ENCODE assay signal across 8 mouse cellular contexts in genomic region chr9:120235054-120235453, GRCm38 (mm10).
DNase-seq lines count a peak whose midpoint lies in the region; ATAC-seq and TF ChIP-seq lines count a peak whose summit lies in the region.
"Not testable (repeated sequence)": the region's sequence is repeated elsewhere in the genome, so short reads cannot be mapped to it uniquely, and the experiment has no call there.

No protein-coding gene starts in this region.

- ATAC-seq in common myeloid progenitor, adult 5-6 weeks (replicated peaks; ENCODE audit: low read depth, poor library complexity, severe bottlenecking): peak; percentile 72; the same call in 1 of the 2 replicates
- not testable (repeated sequence) for ATAC-seq in heart, postnatal 0 days (ENCODE audit: insufficient read depth, low read depth); liver, embryonic 14.5 days (ENCODE audit: insufficient read depth)
- 0 out of 2 replicates have a peak, but pooled peaks have one; percentile 44 for ATAC-seq in megakaryocyte progenitor cell, adult 5-6 weeks (replicated peaks; ENCODE audit: poor library complexity)

- H3K79me2 ChIP-seq in CH12.LX (replicated peaks; ENCODE audit: control insufficient read depth, extremely low read depth, insufficient read depth, poor library complexity, severe bottlenecking): not testable (repeated sequence)

- H3K27me3 ChIP-seq in CH12.LX (replicated peaks); heart, postnatal 0 days (ENCODE audit: control insufficient read depth, insufficient read depth, low read length); liver, embryonic 14.5 days (ENCODE audit: control insufficient read depth, insufficient read depth, low read length): not testable (repeated sequence)

- H3K9me3 ChIP-seq in CH12.LX (replicated peaks; ENCODE audit: low read length); heart, postnatal 0 days (replicated peaks; ENCODE audit: control insufficient read depth, low read length); liver, embryonic 14.5 days (ENCODE audit: control insufficient read depth, low read length): not testable (repeated sequence)

- in situ Hi-C loops in CH12.LX (cut with MboI; ENCODE audit: low pct_ligation_motif_present, low pct_unique_long_range_greater_than_20kb, low sequenced_read_pairs): not testable (repeated sequence)

- not testable (repeated sequence) for H3K4me1 ChIP-seq in CH12.LX (ENCODE audit: control insufficient read depth in 1 of 2, insufficient read depth in 2 of 2); heart, postnatal 0 days (ENCODE audit: control insufficient read depth, insufficient read depth); liver, embryonic 14.5 days (replicated peaks; ENCODE audit: control insufficient read depth in 2 of 2, insufficient read depth in 2 of 2, low read length in 1 of 2)

- not testable (repeated sequence) for H3K4me2 ChIP-seq in CH12.LX (ENCODE audit: insufficient read depth, low read depth, poor library complexity, severe bottlenecking); heart, postnatal 0 days (ENCODE audit: low read depth, low read length); liver, embryonic 14.5 days (ENCODE audit: low read depth)

- dilution Hi-C loops in CH12.LX (cut with MboI; ENCODE audit: extremely low pct_ligation_motif_present, extremely low pct_unique_long_range_greater_than_20kb, low sequenced_read_pairs): not testable (repeated sequence)

- TF ChIP-seq RAD21 in CH12.LX (IDR thresholded peaks at IDR 0.05; ENCODE audit: low read depth, low read length): not testable (repeated sequence)

- not testable (repeated sequence) for H3K4me3 ChIP-seq in CH12.LX (replicated peaks in 1 of 3; ENCODE audit: low read depth in 2 of 3, low read length in 2 of 3, poor library complexity in 1 of 3); heart, postnatal 0 days (ENCODE audit: low read depth, low read length); liver, embryonic 14.5 days (ENCODE audit: insufficient read depth in 1 of 2, low read depth in 2 of 2, low read length in 2 of 2)

- H3K36me3 ChIP-seq in CH12.LX (replicated peaks in 1 of 2; ENCODE audit: control insufficient read depth in 1 of 2, insufficient read depth in 1 of 2, low read length in 1 of 2); heart, postnatal 0 days (replicated peaks; ENCODE audit: control insufficient read depth, insufficient read depth, low read length); liver, embryonic 14.5 days (replicated peaks; ENCODE audit: control insufficient read depth, insufficient read depth, low read depth): not testable (repeated sequence)

- H3K9ac ChIP-seq in CH12.LX (ENCODE audit: insufficient read depth, low read depth); heart, postnatal 0 days (replicated peaks; ENCODE audit: low read depth, low read length); liver, embryonic 14.5 days (replicated peaks): not testable (repeated sequence)

- peak in 1 of 2 experiments; percentile 65; a peak in 2 of 4 replicates for TF ChIP-seq CTCF in CH12.LX (conservative IDR thresholded peaks at IDR 0.05 in 1 of 2, IDR thresholded peaks at IDR 0.05 in 1 of 2; ENCODE audit: low read depth in 2 of 2, low read length in 2 of 2)
- TF ChIP-seq CTCF in heart, postnatal 0 days (IDR thresholded peaks at IDR 0.05; ENCODE audit: low read depth): peak; percentile 46
- TF ChIP-seq CTCF in liver, embryonic 14.5 days (IDR thresholded peaks at IDR 0.05; ENCODE audit: low read depth): 0 out of 2 replicates have a peak, but pooled peaks have one; percentile 9

- H3K27ac ChIP-seq in CH12.LX (ENCODE audit: insufficient read depth, low read depth); heart, postnatal 0 days (ENCODE audit: low read depth); liver, embryonic 14.5 days: not testable (repeated sequence)

- WGBS in heart, postnatal 0 days: 89% methylated on average over 4 of the region's 4 CpGs
- WGBS in liver, embryonic 14.5 days (ENCODE audit: insufficient replicate concordance): 61% methylated on average over 4 of the region's 4 CpGs

- TF ChIP-seq POLR2A in CH12.LX (IDR thresholded peaks at IDR 0.05; ENCODE audit: low read depth, low read length): not testable (repeated sequence)

- not testable (repeated sequence) for TF ChIP-seq EP300 in CH12.LX (IDR thresholded peaks at IDR 0.05; ENCODE audit: low read length); heart, postnatal 0 days (IDR thresholded peaks at IDR 0.05; ENCODE audit: low read depth); liver, embryonic 14.5 days (IDR thresholded peaks at IDR 0.05; ENCODE audit: low read depth)

- DNase-seq in CH12.LX (ENCODE audit: extremely low read depth) (peak; percentile 13), adipocyte (ENCODE audit: low spot score) (peak; percentile 39)
- DNase-seq in heart, postnatal 0 days (ENCODE audit: low spot score); liver, embryonic 14.5 days (ENCODE audit: low read depth in 3 of 3, low spot score in 3 of 3): not testable (repeated sequence)
- DNase-seq in kidney, postnatal 10 days: peak; percentile 59
- peak; percentile 63 for DNase-seq in testis, postnatal 10 days (ENCODE audit: low spot score)

TF ChIP-seq in CH12.LX, 34 proteins besides CTCF, POLR2A, EP300 and RAD21:
- TF ChIP-seq SMC3 (IDR thresholded peaks at IDR 0.05; ENCODE audit: low read depth, low read length) (peak; percentile 29; the same call in 1 of the 2 replicates), ZNF384 (IDR thresholded peaks at IDR 0.05; ENCODE audit: low read depth, low read length) (peak; percentile 76)
